18 mouse cellular contexts compared by ENCODE assay signal in the genomic region with DNA sequence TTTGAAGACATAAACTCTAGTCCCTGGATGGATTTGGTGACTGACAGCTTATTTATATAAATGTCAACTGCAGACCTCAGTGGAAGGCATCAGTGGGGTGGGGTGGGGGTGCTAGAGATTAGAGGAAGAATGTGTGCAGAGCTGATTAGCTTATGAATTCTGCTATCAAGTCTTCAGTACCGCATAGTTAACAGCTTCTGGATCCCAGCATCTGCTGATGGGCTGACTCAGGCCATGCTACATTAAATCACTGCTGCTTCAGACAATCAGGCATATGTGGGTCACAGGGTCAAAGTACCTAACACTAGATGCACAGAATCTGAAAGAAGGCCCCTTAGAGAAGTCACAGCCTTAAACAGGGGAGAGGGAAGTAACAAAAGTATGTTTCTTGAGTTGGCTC.
DNase-seq lines count a peak whose midpoint lies in the region; TF ChIP-seq lines count a peak whose summit lies in the region.
"Had no signal": no experiment of that assay in that cellular context is flagged by ENCODE, and none has a peak within 500 bp of the region (broad histone marks: within the 10 kb centered on the region; RNA-seq: fewer than 3 reads in every experiment).

No protein-coding gene starts in this region.

- DNase-seq in layer of hippocampus, adult 2 months (ENCODE audit: low spot score in 2 of 2), result no peak
- no peak for DNase-seq in layer of hippocampus, adult 18-20 months (ENCODE audit: low spot score in 2 of 2)
- peak; percentile 23 for DNase-seq in MEL (ENCODE audit: low read depth, low spot score)
- peak; percentile 57 for DNase-seq in brain, embryonic 14.5 days (ENCODE audit: low read depth)
- peak; percentile 21 for DNase-seq in mesoderm, embryonic 11.5 days (ENCODE audit: low read depth, low spot score)
- DNase-seq in testis, postnatal 14 days (ENCODE audit: low spot score), result no peak
- no peak for DNase-seq in gastrocnemius, postnatal 4 days (ENCODE audit: low spot score in 2 of 2)
- DNase-seq: adrenal gland, postnatal 36 days; cerebellum, adult 9-10 months; heart, postnatal 10 days; kidney, postnatal 36 days; liver, postnatal 0 days; right cerebral cortex, adult 18-20 months; thymus, postnatal 25 days had no signal

- H3K4me3 ChIP-seq in layer of hippocampus, adult 2 months, result no peak overlapping the region
- H3K4me3 ChIP-seq in MEL (ENCODE audit: control insufficient read depth in 1 of 2, insufficient read depth in 1 of 2, low read depth in 2 of 2, low read length in 2 of 2), result no peak overlapping the region
- H3K4me3 ChIP-seq: hindbrain, embryonic 12.5 days; intestine, embryonic 15.5 days; limb, embryonic 10.5 days had no signal

- H3K27me3 ChIP-seq in MEL (ENCODE audit: control insufficient read depth in 1 of 2, insufficient read depth in 2 of 2, low read length in 2 of 2), result no peaks in the 10 kb centered on the region
- H3K27me3 ChIP-seq: hindbrain, embryonic 12.5 days; intestine, embryonic 15.5 days; Patski had no signal

- peak overlapping the region; percentile 64 for H3K27ac ChIP-seq in layer of hippocampus, adult 2 months
- H3K27ac ChIP-seq in MEL (ENCODE audit: control insufficient read depth, low read depth, low read length), result no peak overlapping the region
- H3K27ac ChIP-seq: intestine, embryonic 15.5 days; limb, embryonic 10.5 days had no signal

- no peak for TF ChIP-seq RAD21 in MEL (IDR thresholded peaks at IDR 0.05; ENCODE audit: low read depth, low read length)

- no peak for TF ChIP-seq POLR2A in MEL (IDR thresholded peaks at IDR 0.05; ENCODE audit: control insufficient read depth in 1 of 2, insufficient read depth in 1 of 2, low read depth in 1 of 2, low read length in 2 of 2, poor library complexity in 1 of 2)
- no peak for TF ChIP-seq POLR2A in brain, embryonic 14.5 days (IDR thresholded peaks at IDR 0.05; ENCODE audit: borderline replicate concordance, extremely low read depth, insufficient read depth, insufficient read length, poor library complexity, severe bottlenecking)

- H3K4me1 ChIP-seq in MEL (ENCODE audit: control insufficient read depth in 1 of 2, insufficient read depth in 2 of 2, low read length in 2 of 2), result no peaks in the 10 kb centered on the region

- H3K36me3 ChIP-seq in MEL (ENCODE audit: control insufficient read depth in 1 of 2, insufficient read depth in 2 of 2, low read length in 2 of 2), result no peaks in the 10 kb centered on the region
- H3K36me3 ChIP-seq: hindbrain, embryonic 12.5 days; intestine, embryonic 15.5 days; limb, embryonic 10.5 days had no signal

- H3K9me3 ChIP-seq in MEL (replicated peaks; ENCODE audit: insufficient read depth, low read length), result no peaks in the 10 kb centered on the region
- H3K9me3 ChIP-seq: hindbrain, embryonic 12.5 days; intestine, embryonic 15.5 days; limb, embryonic 10.5 days had no signal

- TF ChIP-seq CTCF in layer of hippocampus, adult 2 months (conservative IDR thresholded peaks at IDR 0.05), result no peak
- TF ChIP-seq CTCF in MEL (IDR thresholded peaks at IDR 0.05 in 2 of 3, conservative IDR thresholded peaks at IDR 0.05 in 1 of 3; ENCODE audit: control insufficient read depth in 1 of 3, insufficient read depth in 1 of 3, low read depth in 2 of 3, low read length in 3 of 3, poor library complexity in 1 of 3, severe bottlenecking in 1 of 3), result no peak
- TF ChIP-seq CTCF in brain, embryonic 14.5 days (IDR thresholded peaks at IDR 0.05; ENCODE audit: borderline replicate concordance, extremely low read depth, insufficient read depth, insufficient read length), result no peak

- H3K79me2 ChIP-seq in MEL (ENCODE audit: control insufficient read depth, insufficient read depth, low read length, poor library complexity), result no peaks in the 10 kb centered on the region

- peak; percentile 40 to 53; a peak in 3 of 4 replicates for TF ChIP-seq EP300 in MEL (IDR thresholded peaks at IDR 0.05; ENCODE audit: low read depth in 1 of 2, low read length in 2 of 2)

- no peak overlapping the region for H3K9ac ChIP-seq in MEL (ENCODE audit: control insufficient read depth, low read depth, low read length, poor library complexity, severe bottlenecking)
- H3K9ac ChIP-seq: hindbrain, embryonic 12.5 days; intestine, embryonic 15.5 days; liver, postnatal 0 days had no signal

TF ChIP-seq in MEL, 35 proteins besides CTCF, POLR2A, EP300 and RAD21:
- TF ChIP-seq GATA1 (IDR thresholded peaks at IDR 0.05; ENCODE audit: low read depth, low read length), result peak; percentile 49
- TF ChIP-seq MAX (IDR thresholded peaks at IDR 0.05; ENCODE audit: low read length), result no peak
- no peak for TF ChIP-seq ZKSCAN1 (IDR thresholded peaks at IDR 0.05; ENCODE audit: low read depth, low read length)
- TF ChIP-seq TCF12 (IDR thresholded peaks at IDR 0.05; ENCODE audit: low read depth, low read length), result peak; percentile 46; the same call in 1 of the 2 replicates
- TF ChIP-seq RCOR1 (IDR thresholded peaks at IDR 0.05; ENCODE audit: low read depth, low read length), result peak; percentile 77; the same call in 1 of the 2 replicates
- TF ChIP-seq TAL1 (IDR thresholded peaks at IDR 0.05; ENCODE audit: low read length), result peak; percentile 36; the same call in 1 of the 2 replicates
TF ChIP-seq in MEL: peak in this region for 4.

Comparison
In these comparisons a context has a peak if more than half of its experiments do, and no peak if none do; other contexts are left out.
1. DNase-seq: peak in MEL (single experiment), brain, embryonic 14.5 days (single experiment) and mesoderm, embryonic 11.5 days (single experiment); none in layer of hippocampus, adult 2 months (0 of 2), layer of hippocampus, adult 18-20 months (0 of 2), testis, postnatal 14 days (single experiment) and gastrocnemius, postnatal 4 days (0 of 2).